Mouse (Mus musculus): ENCODE data around the gene Jam3. TPM values are rescaled to one million over a fixed set of nuclear protein-coding genes. Genes with fewer than 3 reads are reported as not detected.

The Jam3 gene
- polyA plus RNA-seq, 1 experiment, result 6.4 TPM

- Histone ChIP-seq H3K4me1 (ENCODE audit: control insufficient read depth, insufficient read depth, insufficient read length) (peaks cover under 1% of the 10 kb centered on the region; the same call in 1 of the 2 replicates), H3K4me3 (ENCODE audit: extremely low read depth, insufficient read depth, insufficient read length) (no peak overlapping the region), H3K36me3 (ENCODE audit: control insufficient read depth, insufficient read depth, low read length) (no peaks in the 10 kb centered on the region), H3K27ac (ENCODE audit: insufficient read depth, low read length) (no peak overlapping the region), H3K27me3 (ENCODE audit: control insufficient read depth, insufficient read depth, low read length) (peaks cover 2% of the 10 kb centered on the region)
- no peak for DNase-seq (ENCODE audit: low read depth in 1 of 2, low spot score in 2 of 2)
- TF ChIP-seq POLR2A (IDR thresholded peaks at IDR 0.05; ENCODE audit: low read depth, low read length) (no peak), CTCF (IDR thresholded peaks at IDR 0.05; ENCODE audit: extremely low read depth, insufficient read depth, insufficient read length, insufficient replicate concordance) (no peak)
- WGBS, result 57% methylated on average over 9 of the region's 9 CpGs
Observed at GRCm38 (mm10) chr9:27149836-27150235, 5.4 kb downstream of the Jam3 start.

- Histone ChIP-seq H3K27me3 (ENCODE audit: control insufficient read depth, insufficient read depth, low read length) (no peaks in the 10 kb centered on the region), H3K36me3 (ENCODE audit: control insufficient read depth, insufficient read depth, low read length) (no peaks in the 10 kb centered on the region), H3K4me3 (ENCODE audit: extremely low read depth, insufficient read depth, insufficient read length) (no peak overlapping the region), H3K4me1 (ENCODE audit: control insufficient read depth, insufficient read depth, insufficient read length) (no peaks in the 10 kb centered on the region), H3K27ac (ENCODE audit: insufficient read depth, low read length) (no peak overlapping the region)
- no peak for DNase-seq (ENCODE audit: low read depth in 1 of 2, low spot score in 2 of 2)
- no peak for TF ChIP-seq POLR2A (IDR thresholded peaks at IDR 0.05; ENCODE audit: low read depth, low read length)
- TF ChIP-seq CTCF (IDR thresholded peaks at IDR 0.05; ENCODE audit: extremely low read depth, insufficient read depth, insufficient read length, insufficient replicate concordance), result no peak
- 81% methylated on average over 18 of the region's 18 CpGs for WGBS
Observed at GRCm38 (mm10) chr9:27148631-27149471, 6.4 kb downstream of the Jam3 start.

GRCm38 (mm10) chr9:27147946-27148345 lies 7.3 kb downstream of the Jam3 start:
- DNase-seq (ENCODE audit: low read depth in 1 of 2, low spot score in 2 of 2), result no peak
- TF ChIP-seq CTCF (IDR thresholded peaks at IDR 0.05; ENCODE audit: extremely low read depth, insufficient read depth, insufficient read length, insufficient replicate concordance) (no peak), POLR2A (IDR thresholded peaks at IDR 0.05; ENCODE audit: low read depth, low read length) (no peak)
- Histone ChIP-seq H3K27me3 (ENCODE audit: control insufficient read depth, insufficient read depth, low read length) (no peaks in the 10 kb centered on the region), H3K27ac (ENCODE audit: insufficient read depth, low read length) (no peak overlapping the region), H3K4me1 (ENCODE audit: control insufficient read depth, insufficient read depth, insufficient read length) (no peaks in the 10 kb centered on the region), H3K4me3 (ENCODE audit: extremely low read depth, insufficient read depth, insufficient read length) (no peak overlapping the region), H3K36me3 (ENCODE audit: control insufficient read depth, insufficient read depth, low read length) (no peaks in the 10 kb centered on the region)
- 92% methylated on average over 8 of the region's 8 CpGs for WGBS

- H3K36me3 ChIP-seq (ENCODE audit: control insufficient read depth, insufficient read depth, low read length), result no peaks in the 10 kb centered on the region
- DNase-seq (ENCODE audit: low read depth in 1 of 2, low spot score in 2 of 2), result no peak
- H3K4me1 ChIP-seq (ENCODE audit: control insufficient read depth, insufficient read depth, insufficient read length), result no peaks in the 10 kb centered on the region
- WGBS, result 60% methylated on average over 2 of the region's 2 CpGs
- no peaks in the 10 kb centered on the region for H3K27me3 ChIP-seq (ENCODE audit: control insufficient read depth, insufficient read depth, low read length)
- no peak for TF ChIP-seq CTCF (IDR thresholded peaks at IDR 0.05; ENCODE audit: extremely low read depth, insufficient read depth, insufficient read length, insufficient replicate concordance)
- TF ChIP-seq POLR2A (IDR thresholded peaks at IDR 0.05; ENCODE audit: low read depth, low read length), result no peak
- no peak overlapping the region for H3K4me3 ChIP-seq (ENCODE audit: extremely low read depth, insufficient read depth, insufficient read length)
- no peak overlapping the region for H3K27ac ChIP-seq (ENCODE audit: insufficient read depth, low read length)
Observed at GRCm38 (mm10) chr9:27146826-27147225, 8.4 kb downstream of the Jam3 start.

DNA sequence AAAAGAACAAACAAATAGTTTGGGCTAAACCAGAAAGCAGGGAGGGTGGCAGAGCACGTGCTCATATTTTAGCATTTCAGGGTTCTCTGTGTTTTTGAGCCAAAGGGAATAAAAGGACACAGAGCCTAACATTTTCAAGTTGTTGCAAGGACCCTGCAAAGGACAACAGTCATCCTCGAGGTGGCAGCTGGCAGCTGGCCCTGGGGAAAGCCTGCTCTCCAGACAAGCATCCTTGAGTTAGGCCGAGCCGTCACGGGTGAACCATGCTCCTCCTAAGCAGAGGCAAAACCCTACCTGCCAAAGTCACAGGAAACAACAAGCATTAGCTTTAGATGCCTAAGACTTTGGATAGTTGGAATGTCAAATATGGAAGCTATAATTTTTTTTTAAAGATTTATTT lies 10.2 kb downstream of the Jam3 start:
- WGBS, result 84% methylated on average over 5 of the region's 5 CpGs
- H3K4me3 ChIP-seq (ENCODE audit: extremely low read depth, insufficient read depth, insufficient read length), result no peak overlapping the region
- H3K27me3 ChIP-seq (ENCODE audit: control insufficient read depth, insufficient read depth, low read length), result no peaks in the 10 kb centered on the region
- H3K36me3 ChIP-seq (ENCODE audit: control insufficient read depth, insufficient read depth, low read length), result no peaks in the 10 kb centered on the region
- no peak for TF ChIP-seq CTCF (IDR thresholded peaks at IDR 0.05; ENCODE audit: extremely low read depth, insufficient read depth, insufficient read length, insufficient replicate concordance)
- TF ChIP-seq POLR2A (IDR thresholded peaks at IDR 0.05; ENCODE audit: low read depth, low read length), result no peak
- no peak for DNase-seq (ENCODE audit: low read depth in 1 of 2, low spot score in 2 of 2)
- no peaks in the 10 kb centered on the region for H3K4me1 ChIP-seq (ENCODE audit: control insufficient read depth, insufficient read depth, insufficient read length)
- no peak overlapping the region for H3K27ac ChIP-seq (ENCODE audit: insufficient read depth, low read length)

- H3K27me3 ChIP-seq (ENCODE audit: control insufficient read depth, insufficient read depth, low read length), result no peaks in the 10 kb centered on the region
- WGBS, result 82% methylated on average over 4 of the region's 4 CpGs
- no peak for DNase-seq (ENCODE audit: low read depth in 1 of 2, low spot score in 2 of 2)
- H3K36me3 ChIP-seq (ENCODE audit: control insufficient read depth, insufficient read depth, low read length), result no peaks in the 10 kb centered on the region
- TF ChIP-seq CTCF (IDR thresholded peaks at IDR 0.05; ENCODE audit: extremely low read depth, insufficient read depth, insufficient read length, insufficient replicate concordance), result no peak
- TF ChIP-seq POLR2A (IDR thresholded peaks at IDR 0.05; ENCODE audit: low read depth, low read length), result no peak
- no peak overlapping the region for H3K27ac ChIP-seq (ENCODE audit: insufficient read depth, low read length)
- H3K4me3 ChIP-seq (ENCODE audit: extremely low read depth, insufficient read depth, insufficient read length), result no peak overlapping the region
- H3K4me1 ChIP-seq (ENCODE audit: control insufficient read depth, insufficient read depth, insufficient read length), result no peaks in the 10 kb centered on the region
Observed at GRCm38 (mm10) chr9:27144271-27144840, 10.9 kb downstream of the Jam3 start.
